Mouse (Mus musculus) stomach, postnatal 0 days (tissue): Measurements from ENCODE around the gene Trappc12.

Experiments used
- CTCF ChIP-seq: IDR thresholded peaks from 2 replicates; pipeline ENCODE4 v1.5.1; 2016; ENCODE audit warnings: antibody characterized with exemption, low read depth, mild to moderate bottlenecking, moderate library complexity
- EP300 ChIP-seq: optimal IDR thresholded peaks from 2 replicates; pipeline ENCODE3; 2016; ENCODE audit warnings: antibody characterized with exemption

DNA sequence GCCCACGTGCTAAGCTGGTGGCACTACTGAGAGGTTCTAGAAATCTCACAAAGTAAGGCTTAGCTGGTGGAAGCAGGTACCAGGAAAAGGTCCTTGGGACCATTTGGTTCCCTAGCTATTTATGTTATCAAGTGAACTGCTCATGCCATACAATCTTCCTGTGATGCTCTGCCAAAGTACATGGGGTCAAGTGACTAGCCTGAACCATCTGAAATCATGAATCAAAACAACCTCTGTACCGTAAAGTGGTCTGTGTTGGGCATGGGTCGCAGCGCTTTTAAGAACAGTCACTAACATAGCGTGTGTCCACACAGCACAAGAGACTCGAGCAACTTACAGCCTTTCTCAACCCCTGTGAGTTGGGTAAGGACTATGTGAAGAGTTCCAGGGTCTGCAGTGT lies 45.1 kb downstream of the Trappc12 start:
- TF ChIP-seq EP300: no peak
- TF ChIP-seq CTCF: no peak
